Mouse (Mus musculus): ENCODE data around the gene Tmem8b. TPM values are rescaled to one million over a fixed set of nuclear protein-coding genes. Genes with fewer than 3 reads are reported as not detected.
A peak's percentile ranks its signal among the peaks of the same experiment; 100 is the strongest.

Gene Tmem8b
- polyA plus RNA-seq, 1 experiment from 2014 or later, result 2.0 TPM

GRCm38 (mm10) chr4:43720491-43721228 is 51.9 kb downstream of the Tmem8b start:
- no peak for ATAC-seq (replicated peaks; ENCODE audit: low FRiP score, low read depth)
- TF ChIP-seq CTCF (IDR thresholded peaks at IDR 0.05; ENCODE audit: low read depth), result no peak
- Histone ChIP-seq H3K4me3 (replicated peaks; ENCODE audit: low read depth, low read length) (no peak overlapping the region), H3K4me2 (ENCODE audit: low read length) (no peak overlapping the region), H3K27ac (no peak overlapping the region), H3K9ac (ENCODE audit: low read depth, low read length) (no peak overlapping the region), H3K27me3 (ENCODE audit: insufficient read depth, low read length) (no peaks in the 10 kb centered on the region), H3K36me3 (ENCODE audit: insufficient read depth, low read length) (no peaks in the 10 kb centered on the region), H3K4me1 (replicated peaks; ENCODE audit: insufficient read depth, low read length) (no peaks in the 10 kb centered on the region), H3K9me3 (replicated peaks; ENCODE audit: low read length) (no peaks in the 10 kb centered on the region)
- WGBS, result 61% methylated on average over 15 of the region's 16 CpGs
- no peak for DNase-seq (ENCODE audit: low spot score)

- Histone ChIP-seq H3K36me3 (ENCODE audit: insufficient read depth, low read length) (no peaks in the 10 kb centered on the region), H3K4me3 (replicated peaks; ENCODE audit: low read depth, low read length) (no peak overlapping the region), H3K9me3 (replicated peaks; ENCODE audit: low read length) (no peaks in the 10 kb centered on the region), H3K4me1 (replicated peaks; ENCODE audit: insufficient read depth, low read length) (0 out of 2 replicates have a peak, but pooled peaks cover 3% of the 10 kb centered on the region), H3K27me3 (ENCODE audit: insufficient read depth, low read length) (no peaks in the 10 kb centered on the region), H3K9ac (ENCODE audit: low read depth, low read length) (no peak overlapping the region), H3K27ac (no peak overlapping the region), H3K4me2 (ENCODE audit: low read length) (no peak overlapping the region)
- DNase-seq (ENCODE audit: low spot score) (no peak), ATAC-seq (replicated peaks; ENCODE audit: low FRiP score, low read depth) (no peak)
- no peak for TF ChIP-seq CTCF (IDR thresholded peaks at IDR 0.05; ENCODE audit: low read depth)
- WGBS, result 86% methylated on average over 4 of the region's 4 CpGs
Observed at GRCm38 (mm10) chr4:43722191-43722590, 53.4 kb downstream of the Tmem8b start.

- no peak overlapping the region for H3K4me3 ChIP-seq (replicated peaks; ENCODE audit: low read depth, low read length)
- H3K4me1 ChIP-seq (replicated peaks; ENCODE audit: insufficient read depth, low read length), result peaks cover 25% of the 10 kb centered on the region
- H3K36me3 ChIP-seq (ENCODE audit: insufficient read depth, low read length), result no peaks in the 10 kb centered on the region
- DNase-seq (ENCODE audit: low spot score) (peak; percentile 72), ATAC-seq (replicated peaks; ENCODE audit: low FRiP score, low read depth) (no peak)
- H3K4me2 ChIP-seq (ENCODE audit: low read length), result no peak overlapping the region
- H3K27me3 ChIP-seq (ENCODE audit: insufficient read depth, low read length), result no peaks in the 10 kb centered on the region
- H3K9me3 ChIP-seq (replicated peaks; ENCODE audit: low read length), result no peaks in the 10 kb centered on the region
- TF ChIP-seq CTCF (IDR thresholded peaks at IDR 0.05; ENCODE audit: low read depth), result peak; percentile 84
- 53% methylated on average over 1 of the region's 1 CpGs for WGBS
- H3K27ac ChIP-seq, result no peak overlapping the region
- no peak overlapping the region for H3K9ac ChIP-seq (ENCODE audit: low read depth, low read length)
Observed at GRCm38 (mm10) chr4:43724764-43725163, 56.0 kb downstream of the Tmem8b start.

- H3K27ac ChIP-seq, result peak overlapping the region; percentile 95; the same call in 1 of the 2 replicates
- 66% methylated on average over 12 of the region's 12 CpGs for WGBS
Observed at GRCm38 (mm10) chr4:43726228-43726993, 57.6 kb downstream of the Tmem8b start.

GRCm38 (mm10) chr4:43726995-43727394 is 58.2 kb downstream of the Tmem8b start, which contains the start of gene Hrct1:
Gene Hrct1, plus strand, starts transcription at chr4:43727188.
- WGBS, result 19% methylated on average over 3 of the region's 3 CpGs
- H3K4me3 ChIP-seq (replicated peaks; ENCODE audit: low read depth, low read length), result no peak within 1 kb of the TSS
- no peaks in the 10 kb centered on the region for H3K9me3 ChIP-seq (replicated peaks; ENCODE audit: low read length)
- H3K4me1 ChIP-seq (replicated peaks; ENCODE audit: insufficient read depth, low read length), result peaks cover 32% of the 10 kb centered on the region
- no peak for TF ChIP-seq CTCF (IDR thresholded peaks at IDR 0.05; ENCODE audit: low read depth)
- no peaks in the 10 kb centered on the region for H3K27me3 ChIP-seq (ENCODE audit: insufficient read depth, low read length)
- peak within 1 kb of the TSS; percentile 95 for H3K27ac ChIP-seq
- H3K4me2 ChIP-seq (ENCODE audit: low read length), result no peak within 1 kb of the TSS
- ATAC-seq (replicated peaks; ENCODE audit: low FRiP score, low read depth), result peak; percentile 63
- H3K36me3 ChIP-seq (ENCODE audit: insufficient read depth, low read length), result no peaks in the 10 kb centered on the region
- no peak within 1 kb of the TSS for H3K9ac ChIP-seq (ENCODE audit: low read depth, low read length)
- DNase-seq (ENCODE audit: low spot score), result peak; percentile 93

More at GRCm38 (mm10) chr4:43726228-43726993, 57.6 kb downstream of the Tmem8b start:
- no peaks in the 10 kb centered on the region for H3K36me3 ChIP-seq (ENCODE audit: insufficient read depth, low read length)
- no peak for TF ChIP-seq CTCF (IDR thresholded peaks at IDR 0.05; ENCODE audit: low read depth)
- no peak overlapping the region for H3K4me3 ChIP-seq (replicated peaks; ENCODE audit: low read depth, low read length)
- no peaks in the 10 kb centered on the region for H3K27me3 ChIP-seq (ENCODE audit: insufficient read depth, low read length)
- peaks cover 32% of the 10 kb centered on the region for H3K4me1 ChIP-seq (replicated peaks; ENCODE audit: insufficient read depth, low read length)
- H3K4me2 ChIP-seq (ENCODE audit: low read length), result no peak overlapping the region
- peak; percentile 18; the same call in 1 of the 2 replicates for ATAC-seq (replicated peaks; ENCODE audit: low FRiP score, low read depth)
- peak; percentile 29 for DNase-seq (ENCODE audit: low spot score)
- no peak overlapping the region for H3K9ac ChIP-seq (ENCODE audit: low read depth, low read length)
- no peaks in the 10 kb centered on the region for H3K9me3 ChIP-seq (replicated peaks; ENCODE audit: low read length)

Data from kidney, postnatal 0 days (tissue).